Mouse (Mus musculus): ENCODE measurements around the gene Thyn1.

Thyn1 gene

GRCm38 (mm10) chr9:26999461-27000395 lies at the start of gene Thyn1, which contains the start of gene Acad8:
Gene Thyn1 (plus strand): TSS chr9:26999710.
Gene Acad8 (minus strand): TSS chr9:26999566.
- in situ Hi-C loops (cut with MboI) = no loop called here

GRCm38 (mm10) chr9:26977754-26978153 lies 21.8 kb upstream of the Thyn1 start:
- in situ Hi-C loops (cut with MboI) = no loop called here

- in situ Hi-C loops (cut with MboI) = no loop called here
Observed at GRCm38 (mm10) chr9:26978776-26979175, 20.7 kb upstream of the Thyn1 start.

- in situ Hi-C loops (cut with MboI) = no loop called here
Observed at GRCm38 (mm10) chr9:26985090-26985613, 14.4 kb upstream of the Thyn1 start.

- in situ Hi-C loops (cut with MboI) = no loop called here
Observed at GRCm38 (mm10) chr9:26985668-26986277, 13.7 kb upstream of the Thyn1 start.

- in situ Hi-C loops (cut with MboI) = no loop called here
Observed at GRCm38 (mm10) chr9:26990181-26990580, 9.3 kb upstream of the Thyn1 start.

- in situ Hi-C loops (cut with MboI) = no loop called here
Observed at GRCm38 (mm10) chr9:26993118-26993517, 6.4 kb upstream of the Thyn1 start.

GRCm38 (mm10) chr9:26993900-26994299 lies 5.6 kb upstream of the Thyn1 start:
- in situ Hi-C loops (cut with MboI) = no loop called here

- in situ Hi-C loops (cut with MboI) = no loop called here
Observed at GRCm38 (mm10) chr9:26997062-26997461, 2.4 kb upstream of the Thyn1 start.

- in situ Hi-C loops (cut with MboI) = no loop called here
Observed at GRCm38 (mm10) chr9:26997501-26997900, 2.0 kb upstream of the Thyn1 start.

GRCm38 (mm10) chr9:26998669-26999460 lies 645 bp upstream of the Thyn1 start:
- in situ Hi-C loops (cut with MboI) = no loop called here

GRCm38 (mm10) chr9:27005231-27005630 lies 5.7 kb downstream of the Thyn1 start:
- in situ Hi-C loops (cut with MboI) = no loop called here

- in situ Hi-C loops (cut with MboI) = no loop called here
Observed at GRCm38 (mm10) chr9:27005933-27006332, 6.4 kb downstream of the Thyn1 start.

GRCm38 (mm10) chr9:27006866-27007265 lies 7.4 kb downstream of the Thyn1 start:
- in situ Hi-C loops (cut with MboI) = no loop called here

- in situ Hi-C loops (cut with MboI) = no loop called here
Observed at GRCm38 (mm10) chr9:27009231-27009630, 9.7 kb downstream of the Thyn1 start.

- in situ Hi-C loops (cut with MboI) = no loop called here
Observed at GRCm38 (mm10) chr9:27011572-27011971, 12.1 kb downstream of the Thyn1 start.

GRCm38 (mm10) chr9:27018961-27019360 lies 19.5 kb downstream of the Thyn1 start:
- in situ Hi-C loops (cut with MboI) = no loop called here

GRCm38 (mm10) chr9:27023681-27024080 lies 24.2 kb downstream of the Thyn1 start:
- in situ Hi-C loops (cut with MboI) = no loop called here

GRCm38 (mm10) chr9:27026708-27027107 lies 27.2 kb downstream of the Thyn1 start:
- in situ Hi-C loops (cut with MboI) = no loop called here

- in situ Hi-C loops (cut with MboI) = no loop called here
Observed at GRCm38 (mm10) chr9:27029022-27029827, 29.7 kb downstream of the Thyn1 start.
